Mouse (Mus musculus): ENCODE measurements around the gene Hibch. TPM values are rescaled to one million over a fixed set of nuclear protein-coding genes. Genes with fewer than 3 reads are reported as not detected.
"Not testable (repeated sequence)": the region's sequence is repeated elsewhere in the genome, so short reads cannot be mapped to it uniquely, and the experiment has no call there.

The Hibch gene
- polyA plus RNA-seq, 1 experiment from 2014 or later: 28.3 TPM

DNA sequence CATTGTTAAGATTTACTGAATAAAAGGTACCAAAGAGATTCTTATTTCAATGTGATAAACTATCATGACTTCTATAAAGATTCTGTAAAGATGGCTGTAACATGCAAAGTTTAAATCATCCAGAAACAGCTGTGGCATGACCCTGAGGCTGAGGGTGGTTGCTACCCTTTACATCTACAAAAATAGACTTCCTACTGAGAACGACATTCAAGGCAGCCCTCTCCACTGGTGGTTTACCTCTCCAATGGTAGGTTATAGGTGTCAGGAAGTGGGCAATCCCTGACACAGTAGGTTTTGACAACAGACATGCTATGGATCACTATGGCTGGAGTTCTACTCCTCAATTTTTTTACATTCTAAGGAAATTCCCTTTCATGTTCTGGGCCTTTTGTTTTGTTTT is 79.8 kb downstream of the Hibch start:
- 92% methylated on average over 1 of the region's 1 CpGs for WGBS
- not testable (repeated sequence) for H3K27me3 ChIP-seq (ENCODE audit: insufficient read depth, poor library complexity, severe bottlenecking); H3K4me3 ChIP-seq; H3K9me3 ChIP-seq; H3K4me1 ChIP-seq (replicated peaks); H3K27ac ChIP-seq; DNase-seq (ENCODE audit: low spot score); H3K36me3 ChIP-seq

DNA sequence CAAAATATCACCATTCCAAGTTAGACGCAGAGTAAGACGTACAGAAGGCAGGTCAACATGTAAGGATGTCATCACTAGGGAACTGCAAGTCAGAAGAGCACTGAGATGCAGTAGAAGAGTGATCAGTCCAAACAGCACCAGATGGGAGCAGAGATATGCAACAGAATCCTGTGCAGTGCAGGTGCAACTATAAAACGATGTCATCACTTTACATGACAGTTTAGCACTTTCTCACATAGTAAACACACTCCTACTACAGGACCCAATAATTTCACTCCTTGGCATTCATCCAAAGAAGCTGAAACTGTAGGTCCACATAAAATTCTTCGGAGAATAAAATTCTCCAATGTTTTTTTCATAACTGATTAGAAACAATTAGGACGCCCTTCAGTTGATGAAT is 89.8 kb downstream of the Hibch start:
- H3K27ac ChIP-seq: no peak overlapping the region
- H3K27me3 ChIP-seq (ENCODE audit: insufficient read depth, poor library complexity, severe bottlenecking): no peaks in the 10 kb centered on the region
- H3K4me3 ChIP-seq: no peak overlapping the region
- H3K9me3 ChIP-seq: peaks cover 11% of the 10 kb centered on the region
- H3K36me3 ChIP-seq: no peaks in the 10 kb centered on the region
- DNase-seq (ENCODE audit: low spot score): no peak
- WGBS: 94% methylated on average over 5 of the region's 5 CpGs
- H3K4me1 ChIP-seq (replicated peaks): no peaks in the 10 kb centered on the region

DNA sequence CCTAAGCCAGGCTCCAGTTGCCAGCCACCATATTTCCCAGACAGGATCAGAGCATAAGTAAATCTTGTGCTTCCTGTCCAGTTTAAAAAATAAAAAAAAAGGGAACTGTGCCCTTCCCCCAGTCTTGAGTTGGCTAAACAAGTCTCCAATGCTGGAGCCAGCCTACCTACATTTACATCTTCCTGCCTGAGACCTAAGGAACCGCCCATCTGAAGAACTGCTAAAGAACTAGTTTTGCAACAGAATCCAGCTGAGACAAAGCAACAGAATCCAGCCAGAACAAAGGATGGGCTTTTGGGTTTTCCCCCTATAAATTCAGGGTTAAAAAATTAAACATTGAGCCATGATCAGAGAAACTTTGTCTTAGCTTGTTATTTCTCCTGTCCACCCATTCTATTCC is 94.3 kb downstream of the Hibch start:
- Histone ChIP-seq H3K4me1 (replicated peaks) (no peaks in the 10 kb centered on the region), H3K36me3 (no peaks in the 10 kb centered on the region), H3K4me3 (no peak overlapping the region), H3K27me3 (ENCODE audit: insufficient read depth, poor library complexity, severe bottlenecking) (no peaks in the 10 kb centered on the region), H3K27ac (no peak overlapping the region), H3K9me3 (peaks cover 11% of the 10 kb centered on the region)
- no peak for DNase-seq (ENCODE audit: low spot score)
- WGBS: 89% methylated on average over 1 of the region's 1 CpGs

DNA sequence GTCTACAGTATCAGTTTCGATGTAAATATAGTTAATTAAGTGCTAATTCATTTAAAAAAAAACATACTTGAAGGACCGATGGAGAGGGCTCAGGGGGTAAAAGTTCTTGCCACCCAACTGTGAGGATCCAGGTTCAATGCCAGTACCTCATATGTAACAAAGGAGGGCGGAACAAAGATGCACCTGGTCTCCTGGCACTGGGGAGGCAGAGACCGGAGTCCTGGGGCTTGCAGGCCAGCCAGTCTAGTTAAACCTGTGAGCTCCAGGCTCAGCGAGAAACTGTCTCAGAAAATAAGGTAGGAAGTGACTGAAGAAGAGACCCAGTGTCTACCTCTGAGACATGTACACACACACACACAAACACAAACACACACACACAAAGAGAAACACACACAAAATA is 103.2 kb downstream of the Hibch start:
- Histone ChIP-seq H3K4me3 (no peak overlapping the region), H3K9me3 (no peaks in the 10 kb centered on the region), H3K27ac (no peak overlapping the region), H3K36me3 (no peaks in the 10 kb centered on the region), H3K27me3 (ENCODE audit: insufficient read depth, poor library complexity, severe bottlenecking) (peaks cover under 1% of the 10 kb centered on the region; the same call in 1 of the 2 replicates), H3K4me1 (replicated peaks) (peaks cover 12% of the 10 kb centered on the region)
- DNase-seq (ENCODE audit: low spot score): no peak
- WGBS: 89% methylated on average over 5 of the region's 5 CpGs

DNA sequence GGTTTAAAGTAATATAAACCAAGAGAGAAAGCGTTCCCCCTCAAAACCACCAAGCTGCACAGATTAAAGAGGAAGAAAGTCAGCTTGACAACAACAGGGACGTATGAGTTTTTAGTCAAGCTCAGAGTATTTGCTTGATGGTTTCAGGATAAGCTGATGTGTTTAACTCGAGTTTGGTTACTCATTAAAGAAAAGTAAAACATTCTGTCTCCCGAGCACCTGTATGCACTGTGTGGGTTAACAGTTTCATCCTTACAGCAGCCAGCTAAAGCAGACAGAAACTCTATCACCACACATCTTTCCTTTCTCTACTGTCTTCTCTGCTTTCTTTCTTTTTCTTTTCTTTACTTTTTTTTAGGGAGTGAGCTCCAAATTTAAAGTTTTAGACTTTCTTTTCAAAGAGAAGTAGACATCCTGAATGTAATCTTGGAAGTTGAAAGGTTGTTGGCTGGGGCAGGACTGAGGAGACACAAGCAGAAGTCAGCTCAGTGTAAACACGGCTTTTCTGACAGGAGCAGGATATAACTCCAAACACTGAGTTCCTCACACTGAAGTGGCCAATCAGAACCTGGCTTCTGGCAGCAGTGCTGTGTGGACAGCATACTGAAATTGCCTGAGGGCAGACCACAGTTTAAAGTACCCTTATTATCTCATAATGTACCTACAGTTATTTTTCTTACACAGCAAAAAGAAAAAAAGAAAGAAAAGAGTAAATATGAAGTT is 106.6 kb downstream of the Hibch start:
- Histone ChIP-seq H3K9me3 (no peaks in the 10 kb centered on the region), H3K4me1 (replicated peaks) (peaks cover 23% of the 10 kb centered on the region), H3K27ac (no peak overlapping the region), H3K36me3 (no peaks in the 10 kb centered on the region), H3K4me3 (no peak overlapping the region), H3K27me3 (ENCODE audit: insufficient read depth, poor library complexity, severe bottlenecking) (peaks cover 4% of the 10 kb centered on the region; the same call in 1 of the 2 replicates)
- no peak for DNase-seq (ENCODE audit: low spot score)
- WGBS: 65% methylated on average over 5 of the region's 5 CpGs

DNA sequence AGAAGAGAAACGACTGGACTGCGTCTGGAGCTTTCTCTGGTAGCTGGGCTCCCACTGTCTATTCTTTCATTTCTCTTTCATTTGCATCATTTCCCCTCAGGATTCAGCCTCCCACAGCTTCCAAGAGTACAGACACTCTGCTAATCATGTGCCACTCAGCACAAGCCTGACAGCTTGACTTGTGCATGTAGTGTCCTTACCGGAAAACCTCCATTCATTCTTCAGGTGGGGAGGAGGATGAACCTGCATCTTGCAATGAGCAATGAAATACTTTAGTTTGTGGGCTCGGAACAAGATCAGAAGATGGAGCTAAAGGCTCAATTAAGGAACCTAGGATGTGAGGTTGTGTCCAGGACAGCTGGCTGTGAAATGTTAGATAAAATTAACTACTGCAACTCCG is 107.4 kb downstream of the Hibch start:
- H3K4me3 ChIP-seq: peak overlapping the region; percentile 74
- H3K27me3 ChIP-seq (ENCODE audit: insufficient read depth, poor library complexity, severe bottlenecking): peaks cover 4% of the 10 kb centered on the region; the same call in 1 of the 2 replicates
- DNase-seq (ENCODE audit: low spot score): no peak
- 9% methylated on average over 5 of the region's 5 CpGs for WGBS
- no peaks in the 10 kb centered on the region for H3K9me3 ChIP-seq
- no peaks in the 10 kb centered on the region for H3K36me3 ChIP-seq
- peak overlapping the region; percentile 79; the same call in 1 of the 2 replicates for H3K27ac ChIP-seq
- H3K4me1 ChIP-seq (replicated peaks): peaks cover 23% of the 10 kb centered on the region

DNA sequence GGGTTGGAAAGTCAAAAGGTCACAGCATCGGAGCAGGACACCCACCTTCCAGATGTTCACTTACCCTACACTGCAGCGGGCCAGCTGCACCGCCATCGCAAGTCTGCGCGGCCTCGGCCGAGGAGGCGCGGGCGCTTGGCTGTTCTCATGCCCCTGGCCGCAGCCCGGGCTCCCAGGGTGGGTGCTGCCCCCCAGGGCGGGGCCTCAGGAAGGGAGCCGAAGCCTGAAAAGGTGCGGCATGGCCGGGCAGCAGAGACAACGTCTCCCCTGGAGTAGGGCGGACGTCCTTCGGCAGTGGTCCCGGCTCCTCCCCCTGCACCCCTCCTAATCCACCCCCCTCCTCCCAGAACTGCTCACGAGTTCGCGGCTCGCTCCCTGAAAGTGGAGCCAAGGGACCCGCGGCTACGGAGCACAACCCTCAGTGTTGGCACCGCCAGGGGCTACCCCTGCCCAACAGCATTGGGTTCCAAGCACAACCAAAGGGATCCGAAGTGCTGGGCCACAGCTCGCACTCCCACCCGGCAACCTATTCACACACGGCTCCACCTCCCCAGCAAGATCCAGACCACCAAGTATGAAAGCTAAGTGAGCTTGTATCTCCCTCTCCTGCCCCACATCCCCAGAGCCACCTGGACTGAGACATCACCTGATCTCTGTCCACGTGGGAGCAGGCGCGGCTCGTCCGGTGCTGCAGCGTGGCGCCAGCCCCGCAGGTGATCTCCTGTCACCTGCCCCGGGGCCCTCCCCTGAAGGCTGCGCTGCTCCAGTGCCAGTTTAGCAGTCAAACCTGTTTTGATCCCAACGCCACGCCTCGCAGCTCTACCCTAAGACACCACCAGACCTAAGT is 108.0 kb downstream of the Hibch start:
- H3K27ac ChIP-seq: peak overlapping the region; percentile 79
- no peaks in the 10 kb centered on the region for H3K36me3 ChIP-seq
- peaks cover 23% of the 10 kb centered on the region for H3K4me1 ChIP-seq (replicated peaks)
- H3K27me3 ChIP-seq (ENCODE audit: insufficient read depth, poor library complexity, severe bottlenecking): peaks cover 4% of the 10 kb centered on the region; the same call in 1 of the 2 replicates
- H3K4me3 ChIP-seq: peak overlapping the region; percentile 74
- WGBS: under 1% methylated on average over 47 of the region's 47 CpGs
- H3K9me3 ChIP-seq: no peaks in the 10 kb centered on the region
- peak; percentile 48 for DNase-seq (ENCODE audit: low spot score)

DNA sequence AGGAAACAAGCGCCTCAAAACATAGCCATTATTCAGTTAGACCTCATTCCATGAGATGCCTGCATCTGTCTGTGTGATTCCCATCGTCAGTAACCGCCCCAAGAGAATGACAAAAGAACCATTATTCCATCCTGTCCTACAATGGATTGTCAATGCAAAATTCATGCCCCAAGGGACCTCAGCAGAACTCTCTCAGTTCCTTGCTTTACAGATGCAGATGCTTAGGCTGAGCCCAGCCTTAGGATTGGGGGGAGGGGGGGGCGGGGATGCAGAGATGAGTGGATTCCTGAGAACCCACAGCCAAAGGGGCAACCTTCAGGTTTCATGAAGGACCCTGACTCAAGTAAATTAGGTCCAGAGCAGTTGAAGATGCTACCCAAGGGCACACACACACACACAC is 108.8 kb downstream of the Hibch start:
- H3K4me3 ChIP-seq: peak overlapping the region; percentile 74
- WGBS: 7% methylated on average over 4 of the region's 4 CpGs

DNA sequence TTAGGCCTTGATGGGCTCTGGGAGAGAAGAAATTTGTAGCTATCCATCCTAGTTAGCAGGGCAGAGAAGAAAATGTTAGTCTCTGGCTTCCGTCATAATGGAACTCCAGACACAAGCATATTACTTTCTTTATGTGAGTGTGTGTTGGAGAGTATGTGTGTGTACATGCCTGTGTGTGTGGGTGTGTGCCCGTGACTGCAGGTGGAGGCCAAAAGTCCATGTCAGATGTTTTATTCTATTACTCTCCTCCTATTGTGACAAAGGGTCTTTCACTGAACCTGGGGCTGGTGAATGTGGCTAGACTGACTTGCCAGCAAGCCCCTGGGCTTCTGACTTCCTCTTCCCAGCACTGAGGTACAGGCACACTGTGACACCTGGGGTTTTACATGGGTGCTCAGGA is 109.7 kb downstream of the Hibch start:
- Histone ChIP-seq H3K36me3 (no peaks in the 10 kb centered on the region), H3K4me3 (no peak overlapping the region), H3K27me3 (ENCODE audit: insufficient read depth, poor library complexity, severe bottlenecking) (peaks cover 4% of the 10 kb centered on the region; the same call in 1 of the 2 replicates), H3K4me1 (replicated peaks) (peaks cover 23% of the 10 kb centered on the region), H3K9me3 (no peaks in the 10 kb centered on the region), H3K27ac (no peak overlapping the region)
- WGBS: 86% methylated on average over 2 of the region's 2 CpGs
- DNase-seq (ENCODE audit: low spot score): no peak

More for the DNA sequence above, 108.8 kb downstream of the Hibch start:
- Histone ChIP-seq H3K36me3 (no peaks in the 10 kb centered on the region), H3K27me3 (ENCODE audit: insufficient read depth, poor library complexity, severe bottlenecking) (peaks cover 4% of the 10 kb centered on the region; the same call in 1 of the 2 replicates), H3K4me1 (replicated peaks) (peaks cover 23% of the 10 kb centered on the region), H3K27ac (no peak overlapping the region), H3K9me3 (no peaks in the 10 kb centered on the region)
- peak; percentile 31 for DNase-seq (ENCODE audit: low spot score)

DNA sequence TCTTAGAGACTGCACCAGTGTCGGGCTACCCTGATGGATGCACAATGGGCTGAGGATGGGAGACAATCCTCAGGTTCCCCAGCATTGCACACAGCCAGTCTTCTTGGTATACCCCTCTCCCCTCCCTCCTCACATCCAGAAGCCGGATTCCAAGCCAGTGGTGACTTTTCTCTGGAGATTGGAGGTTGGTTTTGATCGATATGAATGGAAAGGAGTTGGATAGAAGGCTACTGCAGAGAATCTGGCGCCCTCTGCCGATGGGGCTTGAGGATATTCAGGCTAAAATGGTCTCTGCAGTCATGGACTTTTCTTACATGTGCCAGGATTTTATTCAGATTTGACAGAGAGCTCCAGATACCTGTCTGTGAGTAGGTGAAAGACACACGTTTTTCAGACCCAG is 110.4 kb downstream of the Hibch start:
- Histone ChIP-seq H3K36me3 (no peaks in the 10 kb centered on the region), H3K4me1 (replicated peaks) (peaks cover 23% of the 10 kb centered on the region), H3K4me3 (no peak overlapping the region), H3K9me3 (no peaks in the 10 kb centered on the region), H3K27me3 (ENCODE audit: insufficient read depth, poor library complexity, severe bottlenecking) (peaks cover 4% of the 10 kb centered on the region; the same call in 1 of the 2 replicates), H3K27ac (no peak overlapping the region)
- peak; percentile 20 for DNase-seq (ENCODE audit: low spot score)
- 40% methylated on average over 6 of the region's 6 CpGs for WGBS

DNA sequence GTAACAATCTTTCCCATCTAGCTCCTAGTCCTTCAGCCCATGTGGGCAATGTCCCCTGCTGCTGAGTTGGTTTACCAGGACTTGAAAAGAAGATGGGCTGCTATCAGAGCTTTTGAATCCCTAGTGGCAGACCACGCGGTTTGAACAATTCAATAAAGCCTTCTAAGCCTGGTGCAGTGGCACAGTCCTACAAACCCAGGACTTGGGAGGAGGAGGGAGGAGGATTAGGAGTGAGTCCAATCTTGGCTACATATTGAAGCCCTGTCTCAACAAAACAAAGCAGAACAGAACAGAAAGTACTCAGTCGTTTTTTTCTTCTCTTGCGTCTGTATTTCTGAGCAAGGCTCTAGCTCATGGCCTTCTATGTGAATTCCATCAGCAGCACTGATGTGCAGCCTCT is 112.0 kb downstream of the Hibch start:
- Histone ChIP-seq H3K4me1 (replicated peaks) (peaks cover 22% of the 10 kb centered on the region), H3K4me3 (no peak overlapping the region), H3K9me3 (no peaks in the 10 kb centered on the region), H3K36me3 (no peaks in the 10 kb centered on the region), H3K27ac (no peak overlapping the region), H3K27me3 (ENCODE audit: insufficient read depth, poor library complexity, severe bottlenecking) (peaks cover 4% of the 10 kb centered on the region; the same call in 1 of the 2 replicates)
- 78% methylated on average over 4 of the region's 4 CpGs for WGBS
- DNase-seq (ENCODE audit: low spot score): no peak

DNA sequence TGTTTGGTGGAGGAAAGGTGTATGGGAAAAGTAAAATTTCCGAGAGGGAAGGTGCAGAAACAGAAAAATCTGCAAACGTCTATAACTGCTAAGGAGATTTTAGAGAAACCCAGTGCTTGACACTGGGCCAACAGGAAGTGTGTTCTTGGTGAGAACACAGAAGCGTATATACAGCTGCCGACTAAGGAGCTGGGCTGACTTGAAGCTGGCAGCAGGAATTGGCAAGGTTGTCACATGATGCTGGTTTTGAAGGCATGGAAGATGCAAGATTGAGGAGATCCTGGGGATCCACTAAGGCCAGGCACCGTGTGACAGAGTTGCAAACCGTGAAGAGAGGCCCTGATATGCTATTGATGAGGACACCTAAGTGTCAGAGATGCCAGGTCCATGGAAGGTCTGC is 115.5 kb downstream of the Hibch start:
- Histone ChIP-seq H3K27me3 (ENCODE audit: insufficient read depth, poor library complexity, severe bottlenecking) (no peaks in the 10 kb centered on the region), H3K9me3 (no peaks in the 10 kb centered on the region), H3K36me3 (no peaks in the 10 kb centered on the region), H3K4me1 (replicated peaks) (no peaks in the 10 kb centered on the region), H3K27ac (no peak overlapping the region), H3K4me3 (no peak overlapping the region)
- 81% methylated on average over 6 of the region's 6 CpGs for WGBS
- DNase-seq (ENCODE audit: low spot score): no peak

DNA sequence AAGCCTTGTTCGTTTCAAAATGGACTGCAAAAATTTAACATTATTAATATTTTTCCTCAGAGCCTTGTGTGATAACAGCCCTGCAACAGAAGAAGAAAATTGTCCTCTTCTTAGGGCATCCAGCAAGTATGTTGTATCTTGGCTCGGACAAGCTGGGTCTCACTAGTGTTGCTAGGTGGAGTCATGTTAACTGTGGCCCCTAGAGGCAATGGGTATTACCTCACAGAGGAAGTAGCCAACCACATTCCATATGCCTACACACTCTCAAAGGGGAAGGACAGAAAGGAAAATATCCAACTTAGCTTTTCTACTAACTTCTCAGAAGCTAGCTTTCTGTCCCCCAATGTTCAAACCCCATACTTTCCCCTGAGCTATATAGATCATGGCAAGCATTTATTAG is 118.4 kb downstream of the Hibch start:
- no peaks in the 10 kb centered on the region for H3K9me3 ChIP-seq
- WGBS: 80% methylated on average over 2 of the region's 2 CpGs

More for the DNA sequence above, 118.4 kb downstream of the Hibch start:
- Histone ChIP-seq H3K4me3 (no peak overlapping the region), H3K27me3 (ENCODE audit: insufficient read depth, poor library complexity, severe bottlenecking) (no peaks in the 10 kb centered on the region), H3K4me1 (replicated peaks) (no peaks in the 10 kb centered on the region), H3K36me3 (no peaks in the 10 kb centered on the region), H3K27ac (no peak overlapping the region)
- no peak for DNase-seq (ENCODE audit: low spot score)
